Mouse (Mus musculus): ENCODE measurements around the gene Pappa2.

DNA sequence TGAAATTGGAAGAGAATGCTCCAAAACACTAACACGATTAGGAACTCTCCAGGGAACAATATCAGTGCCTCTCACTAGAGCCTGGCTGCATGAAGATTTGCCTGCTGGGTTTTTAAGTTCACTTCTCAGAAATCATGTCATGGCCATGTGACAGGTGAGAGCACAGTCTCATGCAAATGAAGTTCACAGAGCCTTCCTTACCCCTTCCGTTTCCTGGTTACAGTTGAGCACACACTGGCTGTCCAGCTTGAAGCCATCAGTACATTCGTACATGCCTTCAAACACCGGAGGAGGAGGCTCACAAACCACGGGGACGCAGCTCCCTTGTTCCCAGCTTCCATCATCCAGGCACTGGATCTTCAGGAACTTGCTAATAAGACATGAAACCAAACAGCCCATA, 215.6 kb downstream of the Pappa2 start:
- no peak for TF ChIP-seq CTCF (IDR thresholded peaks at IDR 0.05; ENCODE audit: extremely low read depth, insufficient read depth, low read length)
- TF ChIP-seq POLR2A (IDR thresholded peaks at IDR 0.05; ENCODE audit: extremely low read depth, insufficient read depth, low read length): no peak

Measured in cortical plate, adult 2 months (tissue).